Mouse (Mus musculus) gastrocnemius, postnatal 14 days (tissue): ENCODE data around the gene Ngb. TPM values are rescaled to one million over a fixed set of nuclear protein-coding genes. Genes with fewer than 3 reads are reported as not detected.

Source experiments
- DNase-seq: peaks from one replicate; pipeline ENCODE4 v3.0.0; 2021; ENCODE audit warnings: mixed read lengths
- intact Hi-C: fragments of 180-260 bp; cut with DNase I; formaldehyde crosslinking; loops from one replicate; pipeline ENCODE4 v1.15.1; 2025; ENCODE audit warnings: low total_unique reads
- long read RNA-seq, 2 experiments: library from polyadenylated mRNA; stranded (forward); transcript quantifications; one replicate each; pipeline ENCODE4 v2.0.0; 2021
- total RNA-seq, 2 experiments: library from RNA; stranded (reverse); gene quantifications; 2 replicates each; pipeline ENCODE4 v1.2.3; 2021

Gene Ngb
- under 1 TPM in 1 of 2 experiments, not detected in 1; 0.27 TPM for total RNA-seq
- long read RNA-seq, experiment 1: 0 reads
- long read RNA-seq, experiment 2: 0 reads

DNA sequence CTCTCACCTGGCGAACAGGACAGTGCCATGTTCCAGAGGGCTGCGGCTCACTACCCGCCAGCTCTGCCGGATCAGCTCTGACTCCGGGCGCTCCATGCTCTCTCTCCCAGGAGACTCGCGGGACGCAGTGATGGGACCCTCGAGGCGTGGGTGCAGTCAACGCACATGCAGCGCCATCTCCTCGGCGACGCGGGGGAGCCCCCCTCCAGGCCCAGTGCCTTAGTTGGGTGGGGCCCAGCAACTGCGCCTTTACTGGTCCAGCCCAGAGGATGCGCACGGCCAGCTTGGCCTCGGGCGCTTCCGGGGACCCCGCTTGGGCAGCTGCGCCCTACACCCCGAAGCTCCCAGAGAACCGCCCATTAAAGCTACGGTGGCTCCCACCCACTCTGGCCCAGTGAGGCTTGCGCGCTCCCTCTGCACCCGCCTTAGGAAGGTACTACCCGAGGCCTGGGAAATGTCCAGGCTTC, at the start of gene Ngb:
Gene Ngb, minus strand, starts transcription at position 375 of the 467 bp plus-strand sequence.
- no peak for DNase-seq
- intact Hi-C loops: no loop called here

DNA sequence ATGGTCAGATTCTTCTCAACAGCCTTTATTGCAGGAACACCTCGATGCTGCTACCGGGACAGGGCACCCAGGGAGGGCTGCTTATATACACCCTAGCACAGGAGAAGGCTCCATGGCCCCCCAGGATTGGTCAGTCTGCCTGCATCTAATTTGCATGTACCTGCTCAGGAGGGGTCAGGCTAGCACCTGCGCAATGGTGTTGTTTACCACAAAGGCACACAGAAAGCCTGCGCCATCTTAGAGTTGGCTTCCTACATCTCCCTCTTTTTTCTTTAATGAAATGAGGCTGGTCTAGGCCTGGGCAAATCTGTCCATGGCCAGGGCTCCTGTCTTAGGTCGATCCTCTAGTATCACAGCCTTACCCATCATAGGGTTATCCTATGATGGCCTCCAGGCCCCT, 47.1 kb upstream of the Ngb start:
- intact Hi-C loops: no loop called here
- no peak for DNase-seq

- DNase-seq: no peak
- intact Hi-C loops: no loop called here
Observed at GRCm38 (mm10) chr12:87148136-87148535, 45.8 kb upstream of the Ngb start.

DNA sequence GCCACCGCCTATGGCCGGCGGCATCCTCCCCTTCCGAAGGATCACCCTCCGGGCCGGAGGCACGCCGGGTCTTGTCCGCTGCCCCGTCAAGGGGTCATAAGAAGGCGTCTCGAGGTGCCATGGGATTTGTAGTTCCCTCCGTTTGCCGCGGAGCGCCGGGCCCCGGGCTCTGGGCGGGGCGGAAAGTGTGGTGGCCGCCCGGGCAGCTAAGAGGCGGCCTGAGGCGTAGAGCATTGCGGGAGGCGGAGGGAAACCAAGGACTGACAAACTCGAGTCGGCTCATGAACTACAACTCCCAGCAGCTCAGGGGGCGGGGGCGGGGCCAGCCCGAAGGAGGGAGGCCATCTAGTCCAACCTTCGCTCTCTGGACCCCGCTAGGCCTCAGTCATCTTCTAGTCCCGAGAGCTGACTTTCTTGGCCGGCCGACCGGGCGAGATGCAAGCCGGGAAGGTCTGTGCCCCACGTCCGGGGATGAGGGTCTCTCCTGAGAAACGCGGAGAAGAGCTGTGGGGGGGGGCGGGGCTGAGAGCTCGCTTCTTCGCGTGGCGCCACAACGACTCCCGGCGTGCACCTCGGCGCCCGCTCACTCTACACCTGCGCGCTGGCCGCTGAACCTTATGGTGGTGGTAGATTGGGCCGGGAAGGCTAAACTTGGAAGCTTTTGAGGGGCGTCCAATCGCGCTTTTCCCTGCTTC, 45.2 kb upstream of the Ngb start, which contains the start of gene Pomt2:
Gene Pomt2, minus strand, starts transcription at position 574 of the 695 bp plus-strand sequence.
- intact Hi-C loops: no loop called here
- DNase-seq: peak; percentile 94

- intact Hi-C loops: no loop called here
- peak; percentile 87 for DNase-seq
Observed at GRCm38 (mm10) chr12:87146966-87147365, 44.6 kb upstream of the Ngb start, which contains the start of gene Gstz1. Gstz1 (plus strand) TSS chr12:87147165.

- intact Hi-C loops: no loop called here
- DNase-seq: no peak
Observed at GRCm38 (mm10) chr12:87142156-87142555, 39.8 kb upstream of the Ngb start.

DNA sequence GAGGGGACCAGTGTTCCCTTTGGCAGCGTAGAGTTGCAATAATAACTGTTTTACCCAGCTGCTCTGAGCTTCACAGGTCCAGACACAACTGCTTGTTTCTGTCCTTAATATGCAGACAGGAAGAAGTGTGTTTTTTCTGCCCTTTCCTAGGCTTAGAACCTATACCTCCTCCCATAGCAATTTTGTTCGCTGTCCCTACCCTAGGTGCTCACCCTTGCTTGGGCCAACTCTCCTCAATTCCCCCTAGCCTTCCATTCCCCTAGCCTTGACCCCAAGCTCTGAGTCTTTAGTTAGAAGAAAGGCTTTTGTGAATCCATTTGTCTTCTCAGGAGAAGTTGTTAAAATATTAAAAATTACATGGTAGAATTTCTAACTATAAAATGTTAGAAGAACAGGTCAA, 36.4 kb upstream of the Ngb start:
- intact Hi-C loops: loop anchor here (10.0 kb wide), 1 partner anchor 196 kb away; no protein-coding TSS in a partner anchor

GRCm38 (mm10) chr12:87138342-87138701, 36.0 kb upstream of the Ngb start:
- DNase-seq: no peak
- intact Hi-C loops: loop anchor here (10.0 kb wide), 1 partner anchor 196 kb away; no protein-coding TSS in a partner anchor

More for the DNA sequence above, 36.4 kb upstream of the Ngb start:
- DNase-seq: no peak

DNA sequence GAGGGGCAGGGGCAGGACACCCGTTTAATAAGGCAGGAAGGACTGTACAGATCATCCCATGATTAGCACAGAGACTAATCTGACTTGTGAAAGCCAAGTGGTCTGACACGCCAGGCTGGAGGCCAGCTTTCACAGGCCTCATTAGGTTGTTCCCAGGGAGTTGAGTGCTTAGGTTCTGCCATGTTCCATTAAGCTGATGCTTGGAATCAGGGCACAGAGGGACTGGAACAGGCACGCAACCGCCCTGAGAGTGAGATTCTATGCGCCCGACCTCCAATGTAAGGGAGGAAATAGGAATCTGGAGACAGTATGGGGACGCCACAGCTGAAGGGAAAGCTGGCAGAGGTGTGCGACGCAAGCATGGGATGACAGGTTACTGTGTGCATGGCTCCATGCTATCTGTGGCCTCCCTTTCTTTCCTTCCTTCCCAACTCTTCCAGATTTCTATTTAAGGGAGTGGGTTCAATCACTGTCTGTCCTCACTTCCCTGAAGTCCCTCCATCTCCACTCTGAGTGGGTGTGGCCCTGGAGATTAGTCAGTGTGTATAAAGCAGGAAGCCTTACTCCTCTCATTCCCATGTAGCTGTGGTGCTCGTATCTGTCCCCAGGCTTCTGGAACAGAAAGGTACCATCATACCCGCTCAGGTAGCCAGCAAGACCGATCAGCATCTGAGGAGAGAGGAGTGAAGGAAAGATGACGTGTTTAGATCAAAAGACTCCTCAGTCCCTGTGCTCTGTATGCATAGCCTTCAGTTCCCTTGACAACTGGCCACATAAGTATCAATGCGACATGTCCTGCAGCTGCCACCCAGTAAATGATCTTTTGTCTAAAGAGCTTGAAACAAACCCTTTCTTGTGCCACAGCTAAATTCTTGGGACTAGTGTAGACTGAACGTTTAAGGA, 35.4 kb upstream of the Ngb start:
- intact Hi-C loops: loop anchor here (10.0 kb wide), 1 partner anchor 197 kb away; no protein-coding TSS in a partner anchor
- DNase-seq: no peak

DNA sequence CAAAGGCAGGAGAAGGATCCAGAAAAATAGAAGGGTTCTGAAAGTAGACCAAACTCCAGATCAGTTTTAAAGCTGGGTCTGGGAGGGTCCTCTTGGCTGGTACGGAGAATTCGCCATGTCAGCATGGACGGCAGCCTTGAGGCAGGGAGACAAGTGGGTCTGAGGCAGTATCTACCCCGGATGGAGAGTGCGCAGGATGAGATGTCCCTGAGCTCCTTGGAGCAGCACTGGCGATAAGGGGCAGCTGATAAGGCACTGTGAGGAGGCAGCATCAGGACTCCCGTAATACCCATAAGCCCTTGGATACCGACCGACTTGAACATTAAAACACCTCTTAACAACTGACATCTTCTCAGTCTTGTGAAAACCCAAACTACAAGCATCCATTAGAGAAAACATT, 30.4 kb upstream of the Ngb start:
- DNase-seq: no peak
- intact Hi-C loops: loop anchor here (10.0 kb wide), 1 partner anchor 202 kb away; no protein-coding TSS in a partner anchor

- no peak for DNase-seq
- intact Hi-C loops: loop anchor here (10.0 kb wide), 1 partner anchor 203 kb away; no protein-coding TSS in a partner anchor
Observed at GRCm38 (mm10) chr12:87132210-87132609, 29.9 kb upstream of the Ngb start.

GRCm38 (mm10) chr12:87131619-87132018, 29.3 kb upstream of the Ngb start:
- intact Hi-C loops: loop anchor here (10.0 kb wide), 1 partner anchor 203 kb away; no protein-coding TSS in a partner anchor

DNA sequence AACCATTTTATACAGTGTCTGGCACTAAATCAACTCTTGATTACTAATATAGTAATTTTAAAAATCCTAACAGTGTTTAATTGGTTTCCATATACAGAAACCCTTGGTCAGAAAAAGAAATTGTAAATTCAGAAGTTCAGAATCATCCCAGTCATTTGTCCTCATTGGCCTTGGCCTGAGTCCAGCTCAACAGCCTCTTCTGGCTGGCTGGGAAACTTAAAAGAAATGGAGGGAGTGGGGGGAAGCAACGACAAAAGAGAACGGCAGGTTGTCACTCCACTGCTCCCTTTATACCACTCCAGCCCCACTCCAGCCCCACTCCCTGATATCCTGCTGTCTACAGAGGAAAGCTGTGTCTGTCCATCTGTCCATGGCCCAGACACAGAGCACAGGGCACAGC, 28.8 kb upstream of the Ngb start:
- intact Hi-C loops: loop anchor here (10.0 kb wide), 1 partner anchor 204 kb away; no protein-coding TSS in a partner anchor
- DNase-seq: no peak

More at GRCm38 (mm10) chr12:87131619-87132018, 29.3 kb upstream of the Ngb start:
- DNase-seq: peak; percentile 16

DNA sequence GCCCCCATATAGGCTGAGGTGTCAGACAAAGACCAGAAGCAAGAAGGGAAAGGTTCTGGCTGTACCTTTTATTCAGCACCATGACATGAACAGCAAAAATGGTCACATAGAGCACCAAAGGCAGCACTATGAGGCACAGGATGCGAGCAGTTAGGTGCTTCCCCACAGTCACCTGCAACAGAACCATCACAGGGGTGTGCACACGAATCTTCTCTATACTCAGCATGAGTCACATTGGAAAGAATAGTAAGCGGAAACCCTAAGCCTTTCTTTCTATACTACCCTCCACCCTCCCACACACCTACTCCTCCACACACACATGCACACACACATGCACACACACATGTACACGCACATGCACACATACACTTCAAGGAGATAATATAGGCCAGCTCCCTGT, 27.9 kb upstream of the Ngb start:
- DNase-seq: no peak
- intact Hi-C loops: loop anchor here (10.0 kb wide), 1 partner anchor 205 kb away; no protein-coding TSS in a partner anchor

DNA sequence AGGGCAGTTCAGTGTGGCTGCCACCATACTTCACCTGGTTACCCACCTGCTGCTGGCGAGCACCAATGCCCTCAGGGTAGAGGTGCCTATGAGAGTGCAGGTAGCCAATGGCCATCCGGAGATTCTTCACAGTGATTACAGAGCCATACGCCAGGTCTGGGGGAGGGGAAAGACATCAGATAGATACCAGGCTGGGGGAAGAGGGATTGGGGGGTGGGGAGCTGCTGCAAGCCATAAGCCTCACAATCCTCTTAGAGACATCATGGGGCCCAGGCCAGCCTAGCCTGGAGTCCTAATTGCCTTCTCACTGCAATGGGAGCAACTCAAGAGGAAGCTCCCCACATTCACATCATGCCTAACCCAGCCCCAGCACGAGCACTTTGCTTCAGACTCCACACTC, 24.9 kb upstream of the Ngb start:
- intact Hi-C loops: no loop called here
- no peak for DNase-seq

GRCm38 (mm10) chr12:87121918-87122589, 19.7 kb upstream of the Ngb start:
- no peak for DNase-seq
- intact Hi-C loops: no loop called here

DNA sequence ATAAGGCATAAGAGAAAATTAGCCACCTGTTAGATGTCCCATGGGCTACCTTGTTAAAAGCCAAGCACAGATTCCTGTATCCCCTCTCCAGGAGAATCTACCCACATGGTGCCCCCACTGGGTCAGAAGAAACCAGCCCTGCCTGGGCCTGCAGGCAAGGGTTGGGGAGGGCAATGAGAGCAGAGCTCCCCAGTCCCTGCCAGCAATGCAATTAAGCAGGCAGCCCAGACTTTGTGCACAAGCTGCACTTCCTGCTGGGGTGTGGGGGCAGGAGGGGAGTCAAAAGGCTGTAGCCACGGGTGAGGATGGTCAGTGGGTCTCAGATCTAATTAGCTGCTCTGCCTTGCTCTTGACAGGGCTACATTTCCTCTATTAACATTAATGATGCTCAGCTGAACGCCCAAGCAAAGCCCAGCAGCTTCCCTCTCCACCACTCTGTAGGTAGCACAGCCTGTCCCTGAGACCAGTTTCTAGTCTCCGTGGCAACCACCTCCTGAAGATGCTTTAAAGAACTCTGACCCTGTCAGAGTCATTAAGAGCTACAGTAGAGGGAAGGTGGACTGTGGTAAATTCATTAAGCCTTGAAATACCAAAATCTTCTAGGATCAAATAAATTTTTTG, 5.1 kb upstream of the Ngb start:
- intact Hi-C loops: no loop called here
- no peak for DNase-seq

DNA sequence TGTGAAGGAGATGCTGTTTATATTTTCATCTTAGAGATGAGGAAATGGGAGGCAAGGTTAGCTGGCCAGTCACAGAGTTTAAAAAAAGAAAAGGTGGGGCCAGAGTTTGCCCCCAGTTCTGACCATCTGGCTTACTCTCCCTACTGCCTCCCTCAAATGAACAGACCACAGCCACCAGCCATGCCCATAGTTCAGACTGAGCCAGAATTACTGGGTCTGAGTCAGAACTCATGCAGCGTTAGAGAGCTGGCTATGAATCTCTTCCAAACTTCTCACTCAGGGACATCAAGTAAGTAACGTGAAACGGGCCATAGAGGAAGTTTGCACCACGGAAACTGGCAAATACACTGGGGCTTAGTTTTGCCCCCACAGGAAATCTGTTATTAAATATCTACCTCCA, 2.5 kb upstream of the Ngb start:
- intact Hi-C loops: no loop called here
- DNase-seq: no peak

GRCm38 (mm10) chr12:87103471-87103870, 1.1 kb upstream of the Ngb start:
- intact Hi-C loops: no loop called here

More at GRCm38 (mm10) chr12:87103471-87103870, 1.1 kb upstream of the Ngb start:
- DNase-seq: no peak
